Mouse (Mus musculus) neural tube, postnatal 0 days (tissue): Measurements from ENCODE around the gene Trim13. TPM values are rescaled to one million over a fixed set of nuclear protein-coding genes. Genes with fewer than 3 reads are reported as not detected.

ENCODE experiments used
- microRNA counts: library from miRNA; unstranded; fragments of <30 nt; microRNA quantifications from one replicate; lab custom pipeline; 2015
- microRNA-seq: library from miRNA; unstranded; fragments of <30 nt; microRNA quantifications from one replicate; pipeline ENCODE4, GENCODE M21; 2016
- polyA plus RNA-seq: library from polyadenylated mRNA; unstranded; fragments of >200 nt; fragmentation: Nextera tagmentation; extraction: Ambion mirVana; gene quantifications from 2 replicates; pipeline ENCODE4 v1.2.1, GENCODE M21; 2015

The Trim13 gene
- polyA plus RNA-seq = 28.1 and 30.8 TPM in 2 replicates

DNA sequence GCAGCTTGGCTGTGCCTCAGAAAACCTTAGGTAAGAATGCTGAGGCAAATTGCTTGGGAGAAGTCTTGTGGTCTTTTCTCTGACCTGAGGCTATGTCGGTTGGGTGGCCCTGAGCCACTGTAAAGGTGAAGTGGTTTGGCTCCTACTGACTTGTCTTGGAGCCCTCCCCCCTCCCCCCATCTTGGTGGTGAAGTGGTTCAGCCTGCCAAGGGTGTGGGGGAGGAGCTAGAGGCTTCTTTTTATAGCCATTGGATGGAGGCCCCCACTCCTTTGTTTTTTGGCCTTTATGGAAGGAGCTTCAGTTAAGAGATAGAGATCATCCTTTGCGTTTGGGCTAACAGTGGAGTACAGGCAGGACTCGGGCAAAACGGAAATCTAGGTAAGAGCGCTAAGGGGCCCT, at the start of gene Trim13:
TSS of gene Trim13 (plus strand) at position 280 of the 400 bp plus-strand sequence.

DNA sequence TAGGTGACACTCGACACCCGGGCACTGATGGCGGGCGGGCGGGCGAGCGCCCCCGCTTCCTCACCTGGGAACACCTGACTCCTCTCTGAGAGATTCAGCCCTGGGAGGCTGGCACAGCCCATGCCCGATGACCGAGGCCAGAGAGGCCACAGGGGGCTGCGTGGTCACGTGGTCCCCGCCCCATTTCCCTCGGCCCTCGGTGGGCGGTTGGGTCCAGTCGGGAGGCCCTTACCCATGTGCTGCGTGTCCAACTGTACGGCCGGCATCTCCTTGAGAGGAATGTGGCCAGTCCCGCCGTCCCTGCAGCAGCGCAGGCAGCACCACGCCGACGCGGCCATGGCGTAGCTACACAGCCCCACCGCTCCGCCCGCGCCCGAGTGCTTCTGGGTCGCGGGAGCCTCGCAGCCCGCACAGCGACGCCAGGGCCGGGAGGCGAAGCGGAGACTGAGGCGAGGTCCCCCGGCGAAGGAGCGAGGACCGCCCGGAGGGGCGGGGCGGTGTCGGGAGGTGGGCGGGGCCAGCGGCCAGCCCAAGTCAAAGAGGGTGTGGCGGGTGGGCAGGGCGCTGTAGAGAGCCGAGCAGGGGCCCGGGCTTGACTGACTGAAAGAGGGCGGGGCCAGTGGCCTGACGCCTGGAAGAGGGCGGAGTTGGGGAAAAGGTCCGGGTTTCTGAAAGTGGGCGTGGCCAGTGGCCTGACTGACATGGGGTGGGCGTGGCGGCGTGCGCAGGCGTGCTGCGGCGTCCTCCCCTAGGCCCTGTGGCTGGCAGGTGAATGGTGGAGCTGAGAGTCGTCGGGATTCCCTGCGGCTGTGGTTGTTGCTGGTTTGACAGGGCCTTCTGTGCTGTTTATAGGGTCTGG, 41.5 kb upstream of the Trim13 start, which contains the start of gene Spryd7:
TSS of gene Spryd7 (minus strand) at position 598 of the 859 bp plus-strand sequence.

DNA sequence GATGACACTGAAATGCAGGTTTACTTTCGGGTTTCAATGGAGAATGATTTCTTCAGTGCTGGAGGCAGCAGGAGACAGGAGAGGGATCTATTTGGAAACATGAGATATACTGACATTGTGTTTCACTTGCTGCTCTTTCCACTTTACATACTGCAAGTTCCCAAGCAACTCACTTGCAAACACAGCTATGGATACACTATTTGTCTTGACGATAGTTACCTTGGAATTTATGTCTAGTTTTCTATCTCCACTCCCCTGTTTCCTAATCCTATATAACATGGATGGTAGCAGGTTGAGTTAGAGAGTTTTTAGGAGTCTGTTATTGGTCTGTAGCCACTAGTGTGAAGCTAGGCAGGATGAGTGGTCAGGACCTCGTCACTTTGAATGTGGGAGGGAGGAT, 9.1 kb downstream of the Trim13 start, which contains the start of gene Kcnrg:
TSS of gene Kcnrg (plus strand) at position 301 of the 400 bp plus-strand sequence.

MicroRNA genes within 50 kb of the gene (microRNA counts, 519-probe panel; counts per million panel counts)
- microRNA mmu-miR-15a (lab: Ali Mortazavi, UCI) = 5,966 counts per million, percentile 83 among the panel's probes with 10 or more counts
- 6,858 counts per million, percentile 94 among the panel's probes with 10 or more counts for microRNA mmu-miR-16 (lab: Ali Mortazavi, UCI)

Small RNAs within 50 kb of the gene (microRNA-seq; reads per million reads assigned to microRNA genes)
- gene Mir15a (2,453 reads per million, percentile 85 among the genes with 10 or more reads in this experiment), gene Mir16-1 (1,998 reads per million, percentile 82 among the genes with 10 or more reads in this experiment)

Other genes starting within 250 kb of the Trim13 start
- gene Ebpl, start 237.8 kb upstream of the Trim13 start, polyA plus RNA-seq = 13.4 and 13.5 TPM in 2 replicates
- 43.5 and 43.8 TPM in 2 replicates for gene Kpna3, start 158.4 kb upstream of the Trim13 start, polyA plus RNA-seq
- gene Spryd7, start 41.4 kb upstream of the Trim13 start, polyA plus RNA-seq = 63.0 and 67.6 TPM in 2 replicates
- 0.97 and 1.6 TPM in 2 replicates for gene Kcnrg, start 9.2 kb downstream of the Trim13 start, polyA plus RNA-seq